Mouse (Mus musculus): ENCODE measurements around the gene Fbxo5. TPM values are rescaled to one million over a fixed set of nuclear protein-coding genes. Genes with fewer than 3 reads are reported as not detected.

Fbxo5 gene
- 10 to 100 TPM; 18.9 to 21.5 TPM for polyA plus RNA-seq (2017; shearing (Covaris generic))

DNA sequence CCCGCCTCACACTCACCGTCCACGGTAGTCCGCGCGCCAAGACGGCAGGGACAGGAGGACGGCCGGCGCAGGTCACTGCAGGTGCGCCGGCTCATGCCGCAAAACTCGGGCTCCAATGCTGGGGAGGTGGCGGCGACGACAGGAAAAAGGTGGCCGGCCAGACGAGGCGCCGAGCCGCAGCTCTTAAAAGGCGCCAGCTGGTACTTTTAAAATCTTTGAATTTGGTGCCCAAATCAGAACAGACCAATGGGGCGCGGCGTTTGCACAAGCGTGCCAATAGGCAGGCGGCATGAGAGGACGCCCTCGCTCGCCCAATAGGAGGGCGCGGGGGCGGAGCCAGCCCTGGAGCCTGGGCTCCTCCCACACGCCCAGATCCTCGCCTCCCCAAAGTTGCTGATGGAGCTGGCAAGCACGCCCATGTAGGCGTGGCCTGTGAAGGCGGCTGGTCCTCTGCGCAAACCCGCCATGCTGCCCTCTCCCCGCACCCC, at the start of gene Fbxo5:
Fbxo5 (minus strand) TSS at position 358 of the 488 bp plus-strand sequence.

DNA sequence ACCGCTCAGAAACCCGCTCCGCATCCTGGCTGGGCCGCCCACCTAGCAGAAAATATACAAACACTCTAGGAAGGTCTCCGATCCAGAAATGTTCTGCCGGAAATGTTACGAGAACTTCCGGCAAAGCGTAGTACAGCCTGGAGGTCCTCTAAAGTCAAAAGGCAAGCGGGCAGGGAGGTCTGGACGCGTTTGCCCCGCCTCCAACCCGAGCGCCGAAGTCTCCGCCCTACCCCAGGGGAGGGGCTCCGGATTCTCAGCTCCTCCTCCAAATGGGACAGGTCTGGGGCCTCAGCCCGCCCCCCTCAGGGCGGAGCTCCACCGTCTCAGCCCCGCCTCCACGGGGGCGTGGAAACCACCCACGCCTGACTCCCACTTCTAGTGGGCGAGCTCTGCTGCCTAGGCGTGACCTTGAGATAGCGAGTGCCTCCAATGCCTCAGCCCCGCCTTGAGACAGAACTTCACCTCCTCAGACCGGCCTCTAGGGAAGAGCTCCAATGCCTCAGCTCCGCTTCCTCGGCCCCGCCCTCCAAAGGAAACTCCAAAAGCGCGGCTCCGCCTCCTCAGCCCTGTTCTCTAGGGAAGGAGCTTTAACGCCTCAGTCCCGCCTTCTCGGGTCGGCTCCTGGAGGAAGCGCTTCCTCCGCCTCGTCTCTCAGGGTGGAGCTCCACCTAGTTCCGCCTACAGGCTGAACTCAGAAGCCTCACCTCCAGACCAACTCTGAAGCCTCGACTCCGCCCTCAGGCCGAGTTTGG, 18.5 kb upstream of the Fbxo5 start, which contains the start of gene Mtrf1l:
Mtrf1l (minus strand) TSS at position 171 of the 752 bp plus-strand sequence.

Other genes with a start within 250 kb of the Fbxo5 start
- gene Myct1, start 211.8 kb downstream of the Fbxo5 start, polyA plus RNA-seq (2017; shearing (Covaris generic)), result not detected
- not detected for gene Vip, start 166.4 kb downstream of the Fbxo5 start, polyA plus RNA-seq (2017; shearing (Covaris generic))
- gene Mtrf1l, start 18.3 kb upstream of the Fbxo5 start, polyA plus RNA-seq (2017; shearing (Covaris generic)), result 10 to 100 TPM; 19.5 to 26.7 TPM
- gene Rgs17, start 116.8 kb upstream of the Fbxo5 start, polyA plus RNA-seq (2017; shearing (Covaris generic)), result under 1 TPM in 1 of 2 experiments, not detected in 1; 0.06 TPM